Mouse (Mus musculus): Measurements from ENCODE around the gene Bcor. TPM values are rescaled to one million over a fixed set of nuclear protein-coding genes. Genes with fewer than 3 reads are reported as not detected.

Gene Bcor
- polyA plus RNA-seq, 1 experiment: 12.1 TPM

DNA sequence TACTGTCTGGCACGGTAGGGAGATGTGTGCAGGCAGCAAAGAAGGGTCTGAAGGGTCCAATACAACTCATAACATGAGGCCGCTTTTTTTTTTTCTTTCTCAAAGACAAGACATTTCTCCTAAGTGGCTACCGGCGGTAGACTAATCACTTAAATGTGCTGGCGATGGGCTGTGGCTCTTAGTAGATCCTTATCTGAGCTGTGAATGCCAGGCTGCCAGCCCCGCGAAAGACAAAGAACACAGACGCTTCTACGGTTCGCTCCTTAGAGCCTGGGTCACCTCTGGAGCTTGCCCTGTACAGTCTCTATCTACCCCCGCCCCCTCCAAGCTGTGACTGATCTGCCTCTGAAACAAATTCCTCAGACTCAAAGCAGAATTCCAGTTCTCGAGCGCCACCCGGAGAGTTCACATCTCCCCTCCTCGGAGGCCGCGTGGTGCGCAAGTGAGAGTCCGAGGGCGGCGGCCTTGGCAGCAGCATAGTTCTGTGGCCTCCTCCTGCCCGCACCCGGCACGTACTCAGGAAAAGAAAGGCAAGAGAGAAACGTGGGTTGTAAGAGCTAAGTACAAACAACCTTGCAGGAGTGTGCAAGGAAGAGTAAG, 2.7 kb downstream of the Bcor start:
- peak overlapping the region; percentile 97 for H3K4me2 ChIP-seq (ENCODE audit: low read depth)
- H3K4me3 ChIP-seq: peak overlapping the region; percentile 29
- no peaks in the 10 kb centered on the region for H3K36me3 ChIP-seq (ENCODE audit: control insufficient read depth, insufficient read depth)
- H3K79me2 ChIP-seq (ENCODE audit: control insufficient read depth, insufficient read depth): no peaks in the 10 kb centered on the region
- TF ChIP-seq USF1 (IDR thresholded peaks at IDR 0.05; ENCODE audit: low read depth) (no peak), MYOG (IDR thresholded peaks at IDR 0.05; ENCODE audit: control insufficient read depth in 1 of 3, insufficient read depth in 1 of 3, insufficient read length in 2 of 3, low read depth in 2 of 3) (no peak), TCF12 (IDR thresholded peaks at IDR 0.05; ENCODE audit: insufficient read depth, poor library complexity, severe bottlenecking) (no peak), SRF (IDR thresholded peaks at IDR 0.05; ENCODE audit: control insufficient read depth, insufficient read length, low read depth) (no peak), MAX (IDR thresholded peaks at IDR 0.05; ENCODE audit: low read depth) (no peak)
- H3ac ChIP-seq (ENCODE audit: control insufficient read depth, insufficient read length): no peak overlapping the region
- H3K27me3 ChIP-seq (ENCODE audit: control insufficient read depth, insufficient read depth, insufficient read length): no peaks in the 10 kb centered on the region

DNA sequence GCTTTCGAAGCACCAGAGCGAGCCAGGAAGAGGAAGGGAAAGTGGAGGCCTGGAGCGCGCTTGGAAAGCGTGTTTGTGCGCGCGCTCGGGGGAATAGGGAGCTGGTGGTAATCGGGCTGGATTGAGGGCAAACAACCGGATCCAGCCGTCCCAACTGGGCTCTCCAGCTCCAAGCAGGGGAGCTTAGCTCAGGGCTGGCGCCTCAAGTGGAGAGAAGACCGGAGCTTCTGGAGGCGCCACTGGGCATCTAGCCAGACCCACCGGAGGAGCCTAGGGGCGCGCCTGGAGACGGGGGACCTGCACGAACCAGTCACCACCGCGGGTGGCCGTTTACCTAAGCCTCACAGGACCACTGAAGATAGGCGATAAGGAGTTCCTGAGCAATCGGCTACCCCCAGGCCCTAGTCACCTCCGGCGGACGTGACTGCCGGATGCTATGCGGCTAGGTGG, 4.3 kb downstream of the Bcor start:
- no peaks in the 10 kb centered on the region for H3K27me3 ChIP-seq (ENCODE audit: control insufficient read depth, insufficient read depth, insufficient read length)
- no peak for TF ChIP-seq REST (IDR thresholded peaks at IDR 0.05; ENCODE audit: insufficient read depth, insufficient read length)
- TF ChIP-seq E2F4 (IDR thresholded peaks at IDR 0.05; ENCODE audit: insufficient read depth): no peak
- no peak for TF ChIP-seq MYOG (IDR thresholded peaks at IDR 0.05; ENCODE audit: control insufficient read depth in 1 of 3, insufficient read depth in 1 of 3, insufficient read length in 2 of 3, low read depth in 2 of 3)
- no peaks in the 10 kb centered on the region for H3K36me3 ChIP-seq (ENCODE audit: control insufficient read depth, insufficient read depth)
- no peaks in the 10 kb centered on the region for H3K79me2 ChIP-seq (ENCODE audit: control insufficient read depth, insufficient read depth)
- no peak overlapping the region for H3ac ChIP-seq (ENCODE audit: control insufficient read depth, insufficient read length)
- no peak overlapping the region for H3K4me3 ChIP-seq
- no peak overlapping the region for H3K4me2 ChIP-seq (ENCODE audit: low read depth)

GRCm38 (mm10) chrX:12155068-12155840, 4.9 kb downstream of the Bcor start:
- H3K4me3 ChIP-seq: no peak overlapping the region
- H3K36me3 ChIP-seq (ENCODE audit: control insufficient read depth, insufficient read depth): no peaks in the 10 kb centered on the region
- no peaks in the 10 kb centered on the region for H3K27me3 ChIP-seq (ENCODE audit: control insufficient read depth, insufficient read depth, insufficient read length)
- no peak overlapping the region for H3ac ChIP-seq (ENCODE audit: control insufficient read depth, insufficient read length)
- no peaks in the 10 kb centered on the region for H3K79me2 ChIP-seq (ENCODE audit: control insufficient read depth, insufficient read depth)
- no peak for TF ChIP-seq POLR2A (IDR thresholded peaks at IDR 0.05; ENCODE audit: insufficient read length, low read depth)
- TF ChIP-seq TCF12 (IDR thresholded peaks at IDR 0.05; ENCODE audit: insufficient read depth, poor library complexity, severe bottlenecking): no peak
- no peak for TF ChIP-seq SRF (IDR thresholded peaks at IDR 0.05; ENCODE audit: control insufficient read depth, insufficient read length, low read depth)
- no peak for TF ChIP-seq MYOG (IDR thresholded peaks at IDR 0.05; ENCODE audit: control insufficient read depth in 1 of 3, insufficient read depth in 1 of 3, insufficient read length in 2 of 3, low read depth in 2 of 3)
- TF ChIP-seq USF1 (IDR thresholded peaks at IDR 0.05; ENCODE audit: low read depth): no peak
- no peak for TF ChIP-seq MYOD1 (IDR thresholded peaks at IDR 0.05; ENCODE audit: control insufficient read depth in 1 of 3, insufficient read length in 2 of 3, low read depth in 2 of 3)
- TF ChIP-seq TCF3 (IDR thresholded peaks at IDR 0.05; ENCODE audit: insufficient read length, low read depth): no peak
- no peak for TF ChIP-seq E2F4 (IDR thresholded peaks at IDR 0.05; ENCODE audit: insufficient read depth)
- no peak for TF ChIP-seq CEBPB (IDR thresholded peaks at IDR 0.05; ENCODE audit: insufficient read depth, poor library complexity, severe bottlenecking)
- TF ChIP-seq MAX (IDR thresholded peaks at IDR 0.05; ENCODE audit: low read depth): no peak
- no peak for TF ChIP-seq REST (IDR thresholded peaks at IDR 0.05; ENCODE audit: insufficient read depth, insufficient read length)
- H3K4me2 ChIP-seq (ENCODE audit: low read depth): no peak overlapping the region

GRCm38 (mm10) chrX:12153141-12154095, 6.7 kb downstream of the Bcor start:
- Histone ChIP-seq H3K4me3 (no peak overlapping the region), H3K79me2 (ENCODE audit: control insufficient read depth, insufficient read depth) (no peaks in the 10 kb centered on the region), H3K27me3 (ENCODE audit: control insufficient read depth, insufficient read depth, insufficient read length) (no peaks in the 10 kb centered on the region), H3K4me2 (ENCODE audit: low read depth) (peak overlapping the region; percentile 50), H3K36me3 (ENCODE audit: control insufficient read depth, insufficient read depth) (no peaks in the 10 kb centered on the region), H3ac (ENCODE audit: control insufficient read depth, insufficient read length) (no peak overlapping the region)
- TF ChIP-seq POLR2AphosphoS2 (IDR thresholded peaks at IDR 0.05; ENCODE audit: insufficient read length, low read depth) (no peak), TCF3 (IDR thresholded peaks at IDR 0.05; ENCODE audit: insufficient read length, low read depth) (no peak), REST (IDR thresholded peaks at IDR 0.05; ENCODE audit: insufficient read depth, insufficient read length) (no peak), POLR2A (IDR thresholded peaks at IDR 0.05; ENCODE audit: insufficient read length, low read depth) (no peak), MYOG (IDR thresholded peaks at IDR 0.05; ENCODE audit: control insufficient read depth in 1 of 3, insufficient read depth in 1 of 3, insufficient read length in 2 of 3, low read depth in 2 of 3) (no peak), TCF12 (IDR thresholded peaks at IDR 0.05; ENCODE audit: insufficient read depth, poor library complexity, severe bottlenecking) (no peak), E2F4 (IDR thresholded peaks at IDR 0.05; ENCODE audit: insufficient read depth) (no peak), CEBPB (IDR thresholded peaks at IDR 0.05; ENCODE audit: insufficient read depth, poor library complexity, severe bottlenecking) (no peak), SRF (IDR thresholded peaks at IDR 0.05; ENCODE audit: control insufficient read depth, insufficient read length, low read depth) (no peak), MAX (IDR thresholded peaks at IDR 0.05; ENCODE audit: low read depth) (no peak)

Data from myocyte (in vitro differentiated cells).